25 mouse cellular contexts compared by ENCODE assay signal in genomic region chr1:127915316-127915715, GRCm38 (mm10). TPM values are rescaled to one million over a fixed set of nuclear protein-coding genes. Genes with fewer than 3 reads are reported as not detected.
A peak's percentile ranks its signal among the peaks of the same experiment; 100 is the strongest.
DNase-seq lines count a peak whose midpoint lies in the region; ATAC-seq and TF ChIP-seq lines count a peak whose summit lies in the region.
"Had no signal": no experiment of that assay in that cellular context is flagged by ENCODE, and none has a peak within 500 bp of the region (broad histone marks: within the 10 kb centered on the region; RNA-seq: fewer than 3 reads in every experiment).

No protein-coding gene starts in this region.

- H3K36me3 ChIP-seq in lung, embryonic 14.5 days (ENCODE audit: insufficient read depth) = peaks cover 17% of the 10 kb centered on the region
- H3K36me3 ChIP-seq in lung, postnatal 0 days (ENCODE audit: insufficient read depth, low read length) = no peaks in the 10 kb centered on the region
- peaks cover 16% of the 10 kb centered on the region for H3K36me3 ChIP-seq in intestine, embryonic 15.5 days
- H3K36me3 ChIP-seq in stomach, embryonic 14.5 days (ENCODE audit: control insufficient read depth, insufficient read depth, low read length) = peaks cover 14% of the 10 kb centered on the region; the same call in 1 of the 2 replicates
- H3K36me3 ChIP-seq in stomach, postnatal 0 days (ENCODE audit: control insufficient read depth, insufficient read depth, low read length) = peaks cover 2% of the 10 kb centered on the region; the same call in 1 of the 2 replicates

- WGBS in lung, embryonic 14.5 days = 65% methylated on average over 6 of the region's 6 CpGs
- WGBS in lung, postnatal 0 days = 76% methylated on average over 6 of the region's 6 CpGs
- WGBS in intestine, embryonic 15.5 days = 75% methylated on average over 6 of the region's 6 CpGs
- WGBS in stomach, embryonic 14.5 days = 75% methylated on average over 6 of the region's 6 CpGs
- WGBS in stomach, postnatal 0 days = 72% methylated on average over 6 of the region's 6 CpGs

- DNase-seq in lung, embryonic 14.5 days = peak; percentile 56
- DNase-seq in lung, postnatal 0 days (ENCODE audit: low spot score) = no peak
- DNase-seq in stomach, postnatal 0 days (ENCODE audit: low spot score) = no peak
- no peak for DNase-seq in cerebellum, adult 11-12 months
- DNase-seq: adrenal gland, adult 2 months; adrenal gland, postnatal 14 days; B cell, adult 2 months; cerebellum, adult 18-20 months; cerebellum, adult 9-10 months; cerebellum, postnatal 14 days; forebrain, postnatal 0 days; gastrocnemius, adult 2 months; gastrocnemius, postnatal 14 days; heart, adult 11 months had no signal

- no peak for TF ChIP-seq CTCF in lung, embryonic 14.5 days (IDR thresholded peaks at IDR 0.05; ENCODE audit: low read depth)
- TF ChIP-seq CTCF in lung, postnatal 0 days (IDR thresholded peaks at IDR 0.05) = no peak
- no peak for TF ChIP-seq CTCF in stomach, postnatal 0 days (IDR thresholded peaks at IDR 0.05; ENCODE audit: low read depth)

- peaks cover 3% of the 10 kb centered on the region; the same call in 1 of the 2 replicates for H3K4me1 ChIP-seq in lung, embryonic 14.5 days (ENCODE audit: insufficient read depth)
- H3K4me1 ChIP-seq in lung, postnatal 0 days (ENCODE audit: insufficient read depth, low read depth, low read length) = no peaks in the 10 kb centered on the region
- H3K4me1 ChIP-seq in intestine, embryonic 15.5 days (replicated peaks) = no peaks in the 10 kb centered on the region
- no peaks in the 10 kb centered on the region for H3K4me1 ChIP-seq in stomach, embryonic 14.5 days (ENCODE audit: control insufficient read depth, insufficient read depth, low read length)
- no peaks in the 10 kb centered on the region for H3K4me1 ChIP-seq in stomach, postnatal 0 days (replicated peaks; ENCODE audit: control insufficient read depth, insufficient read depth)
- H3K4me1 ChIP-seq: forebrain, embryonic 10.5 days; forebrain, embryonic 13.5 days; hindbrain, embryonic 13.5 days had no signal

- peak; percentile 62; the same call in 1 of the 2 replicates for ATAC-seq in lung, embryonic 14.5 days (ENCODE audit: insufficient read depth)
- no peak for ATAC-seq in lung, postnatal 0 days
- no peak for ATAC-seq in intestine, embryonic 15.5 days
- no peak for ATAC-seq in stomach, embryonic 14.5 days (ENCODE audit: insufficient number of reproducible peaks, insufficient read depth, low FRiP score, low read depth)
- no peak for ATAC-seq in stomach, postnatal 0 days (ENCODE audit: low FRiP score, low TSS enrichment)
- ATAC-seq in cerebellum, adult (ENCODE audit: insufficient number of reproducible peaks, low FRiP score, low TSS enrichment) = no peak
- ATAC-seq: forebrain, embryonic 13.5 days; forebrain, postnatal 0 days; hindbrain, embryonic 16.5 days; Patski had no signal

- no peak overlapping the region for H3K4me2 ChIP-seq in lung, embryonic 14.5 days
- no peak overlapping the region for H3K4me2 ChIP-seq in lung, postnatal 0 days (replicated peaks; ENCODE audit: low read depth, low read length)
- H3K4me2 ChIP-seq in intestine, embryonic 15.5 days (replicated peaks) = no peak overlapping the region
- no peak overlapping the region for H3K4me2 ChIP-seq in stomach, embryonic 14.5 days (replicated peaks; ENCODE audit: low read depth, low read length)
- H3K4me2 ChIP-seq in stomach, postnatal 0 days (replicated peaks; ENCODE audit: low read depth) = no peak overlapping the region
- H3K4me2 ChIP-seq: forebrain, embryonic 13.5 days; heart, embryonic 11.5 days; hindbrain, embryonic 13.5 days had no signal

- no peak for TF ChIP-seq EP300 in lung, postnatal 0 days (IDR thresholded peaks at IDR 0.05)
- TF ChIP-seq EP300 in stomach, postnatal 0 days (optimal IDR thresholded peaks at IDR 0.05) = no peak

- no peak overlapping the region for H3K4me3 ChIP-seq in lung, embryonic 14.5 days (ENCODE audit: low read depth, low read length)
- H3K4me3 ChIP-seq in lung, postnatal 0 days (ENCODE audit: low read depth, low read length) = no peak overlapping the region
- no peak overlapping the region for H3K4me3 ChIP-seq in intestine, embryonic 15.5 days (replicated peaks)
- H3K4me3 ChIP-seq in stomach, embryonic 14.5 days (ENCODE audit: low read depth, low read length) = no peak overlapping the region
- no peak overlapping the region for H3K4me3 ChIP-seq in stomach, postnatal 0 days (ENCODE audit: low read depth, low read length)
- H3K4me3 ChIP-seq: forebrain, embryonic 10.5 days; forebrain, embryonic 13.5 days; gastrocnemius, adult 2 months; hindbrain, embryonic 13.5 days had no signal

- H3K27me3 ChIP-seq in lung, embryonic 14.5 days (ENCODE audit: insufficient read depth, low read length) = no peaks in the 10 kb centered on the region
- no peaks in the 10 kb centered on the region for H3K27me3 ChIP-seq in lung, postnatal 0 days (replicated peaks; ENCODE audit: insufficient read depth, low read length)
- no peaks in the 10 kb centered on the region for H3K27me3 ChIP-seq in intestine, embryonic 15.5 days (replicated peaks)
- H3K27me3 ChIP-seq in stomach, embryonic 14.5 days (ENCODE audit: control insufficient read depth, insufficient read depth, low read length) = no peaks in the 10 kb centered on the region
- no peaks in the 10 kb centered on the region for H3K27me3 ChIP-seq in stomach, postnatal 0 days (ENCODE audit: control insufficient read depth, insufficient read depth, low read length)
- H3K27me3 ChIP-seq: CH12.LX; forebrain, embryonic 13.5 days; hindbrain, embryonic 13.5 days; Patski had no signal

- H3K9me3 ChIP-seq in lung, embryonic 14.5 days (ENCODE audit: low read depth, low read length) = no peaks in the 10 kb centered on the region
- H3K9me3 ChIP-seq in lung, postnatal 0 days (ENCODE audit: low read length) = no peaks in the 10 kb centered on the region
- no peaks in the 10 kb centered on the region for H3K9me3 ChIP-seq in intestine, embryonic 15.5 days
- H3K9me3 ChIP-seq in stomach, embryonic 14.5 days (ENCODE audit: control insufficient read depth, low read depth, low read length) = no peaks in the 10 kb centered on the region
- H3K9me3 ChIP-seq in stomach, postnatal 0 days (ENCODE audit: control insufficient read depth, low read length) = no peaks in the 10 kb centered on the region
- H3K9me3 ChIP-seq: forebrain, embryonic 10.5 days; forebrain, embryonic 13.5 days; G1E; hindbrain, embryonic 13.5 days had no signal

- H3K27ac ChIP-seq in lung, embryonic 14.5 days (ENCODE audit: low read depth) = peak overlapping the region; percentile 70; the same call in 1 of the 2 replicates
- no peak overlapping the region for H3K27ac ChIP-seq in lung, postnatal 0 days (ENCODE audit: low read length)
- peak overlapping the region; percentile 62; the same call in 1 of the 2 replicates for H3K27ac ChIP-seq in intestine, embryonic 15.5 days
- H3K27ac ChIP-seq in stomach, embryonic 14.5 days (ENCODE audit: low read length) = peak overlapping the region; percentile 49; the same call in 1 of the 2 replicates
- H3K27ac ChIP-seq in stomach, postnatal 0 days (replicated peaks) = 0 out of 2 replicates have a peak overlapping the region, but pooled peaks have one; percentile 36
- H3K27ac ChIP-seq: forebrain, embryonic 10.5 days; forebrain, embryonic 13.5 days; gastrocnemius, adult 2 months; hindbrain, embryonic 13.5 days had no signal

- no peak overlapping the region for H3K9ac ChIP-seq in lung, embryonic 14.5 days
- H3K9ac ChIP-seq in lung, postnatal 0 days (replicated peaks; ENCODE audit: low read depth) = no peak overlapping the region
- H3K9ac ChIP-seq in intestine, embryonic 15.5 days = no peak overlapping the region
- no peak overlapping the region for H3K9ac ChIP-seq in stomach, embryonic 14.5 days (replicated peaks; ENCODE audit: low read depth, low read length)
- no peak overlapping the region for H3K9ac ChIP-seq in stomach, postnatal 0 days (ENCODE audit: low read length)
- H3K9ac ChIP-seq: forebrain, embryonic 13.5 days; forebrain, postnatal 0 days; hindbrain, embryonic 13.5 days had no signal

RNA-seq across cellular contexts. Expression of gene Rab3gap1, which starts 46.7 kb away (rescaled TPM):
- 24.4 and 24.5 TPM in 2 replicates for polyA plus RNA-seq in lung, embryonic 14.5 days (2014; fragmentation: Nextera tagmentation; extraction: Ambion mirVana)
- 17.6 and 18.3 TPM in 2 replicates for polyA plus RNA-seq in lung, postnatal 0 days (2015; fragmentation: Nextera tagmentation; extraction: Ambion mirVana)
- 20.8 and 22.4 TPM in 2 replicates for polyA plus RNA-seq in intestine, embryonic 15.5 days (2015; fragmentation: Nextera tagmentation; extraction: Ambion mirVana)
- 29.4 and 33.8 TPM in 2 replicates for polyA plus RNA-seq in stomach, embryonic 14.5 days (2014; fragmentation: Nextera tagmentation; extraction: Ambion mirVana)
- 13.5 and 13.8 TPM in 2 replicates for polyA plus RNA-seq in stomach, postnatal 0 days (2015; fragmentation: Nextera tagmentation; extraction: Ambion mirVana)
